Mouse (Mus musculus): ENCODE measurements around the gene Zfp993. TPM values are rescaled to one million over a fixed set of nuclear protein-coding genes. Genes with fewer than 3 reads are reported as not detected.
"Not testable (repeated sequence)": the region's sequence is repeated elsewhere in the genome, so short reads cannot be mapped to it uniquely, and the experiment has no call there.

Gene Zfp993
- polyA plus RNA-seq (2015; fragmentation: Nextera tagmentation; extraction: Ambion mirVana): 1.8 and 4.7 TPM in 2 replicates

DNA sequence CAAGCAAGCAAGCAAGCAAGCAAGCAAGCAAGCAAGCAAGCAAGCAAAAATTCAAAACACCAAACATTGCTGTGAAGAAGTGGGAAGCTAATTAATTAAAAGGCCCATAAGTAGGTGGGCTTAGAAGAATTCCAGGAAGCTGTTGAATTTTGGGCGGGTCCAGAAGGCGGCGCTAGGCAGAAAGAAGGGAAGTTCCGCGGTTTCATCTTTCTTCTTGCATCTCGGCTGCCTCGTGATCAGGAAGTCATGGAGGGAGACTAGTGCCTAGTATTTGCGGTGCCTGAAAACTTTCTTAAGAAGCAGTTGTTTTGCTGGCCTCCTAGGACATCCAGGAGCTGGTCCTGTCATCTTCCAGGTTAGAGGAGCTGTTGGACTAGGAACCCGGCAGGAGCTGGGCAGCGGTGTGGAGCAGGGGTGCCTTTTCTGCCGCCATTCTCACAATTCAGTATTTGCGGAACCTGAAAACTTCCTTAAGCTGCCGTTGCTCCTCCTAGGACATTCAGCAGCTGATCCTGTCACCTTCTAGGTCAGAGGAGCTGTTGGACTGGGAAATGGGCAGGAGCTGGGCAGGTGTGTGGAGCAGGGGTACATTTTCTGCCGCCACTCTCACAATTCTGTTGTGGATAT lies at the start of gene Zfp993:
TSS of gene Zfp993 (plus strand) at position 188 of the 627 bp plus-strand sequence.
- not testable (repeated sequence) for H3K4me3 ChIP-seq (replicated peaks; ENCODE audit: low read length); H3K9ac ChIP-seq (ENCODE audit: low read length); H3K27ac ChIP-seq (ENCODE audit: low read length); H3K9me3 ChIP-seq (replicated peaks; ENCODE audit: control insufficient read depth, low read length); H3K4me1 ChIP-seq (ENCODE audit: control insufficient read depth, insufficient read depth, low read length); ATAC-seq (ENCODE audit: insufficient read depth, low FRiP score); H3K36me3 ChIP-seq (ENCODE audit: control insufficient read depth, insufficient read depth, low read length); H3K4me2 ChIP-seq (ENCODE audit: low read depth, low read length); H3K27me3 ChIP-seq (ENCODE audit: control insufficient read depth, insufficient read depth, low read length)
- WGBS: no CpG with 5 or more reads among the region's 14 CpGs

DNA sequence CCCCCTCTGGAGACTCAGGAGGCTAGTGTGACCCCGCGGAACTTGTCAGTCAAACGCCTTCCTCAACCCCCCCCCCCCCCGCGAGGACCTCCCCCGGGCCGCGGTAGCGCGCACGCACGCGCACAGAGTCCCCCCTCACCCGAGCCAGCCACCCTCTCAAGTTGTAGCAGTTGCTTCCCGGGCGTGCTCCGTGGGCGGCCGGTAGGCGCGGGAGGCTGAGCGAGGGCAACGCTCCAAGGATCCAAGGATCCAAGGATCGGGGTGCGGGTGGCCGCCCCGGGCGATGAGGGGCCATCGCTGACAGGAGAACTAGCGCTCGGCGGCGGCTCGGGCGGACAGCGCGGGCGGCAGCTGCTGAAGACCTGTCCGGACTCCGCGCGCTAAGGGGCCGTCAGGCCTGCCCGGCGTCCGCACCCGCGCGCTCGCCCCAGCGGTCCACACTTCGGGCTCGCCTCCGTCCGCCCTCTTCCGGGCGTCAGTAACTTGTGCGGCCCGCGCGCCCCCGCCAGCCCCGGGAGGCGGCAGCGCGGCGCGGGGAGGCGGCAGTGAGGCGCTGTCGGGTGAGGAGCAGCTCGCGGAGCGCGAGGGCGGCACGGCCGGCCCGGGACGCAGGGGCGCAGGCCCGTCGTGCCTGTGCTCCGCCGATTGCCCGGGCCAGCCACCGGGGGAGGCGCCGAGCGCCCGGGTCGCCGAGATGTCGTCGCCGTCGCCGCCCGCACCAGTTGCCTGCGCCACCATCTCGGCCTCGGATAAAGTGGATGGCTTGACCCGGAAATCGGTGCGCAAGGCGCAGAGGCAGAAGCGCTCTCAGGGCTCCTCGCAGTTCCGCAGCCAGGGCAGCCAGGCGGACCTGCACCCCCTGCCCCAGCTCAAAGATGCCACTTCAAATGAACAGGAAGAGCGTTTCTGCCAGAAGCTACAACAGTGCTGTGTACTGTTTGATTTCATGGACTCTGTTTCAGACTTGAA lies 30.6 kb upstream of the Zfp993 start:
- not testable (repeated sequence) for H3K4me3 ChIP-seq (replicated peaks; ENCODE audit: low read length); H3K27ac ChIP-seq (ENCODE audit: low read length); H3K27me3 ChIP-seq (ENCODE audit: control insufficient read depth, insufficient read depth, low read length); H3K4me1 ChIP-seq (ENCODE audit: control insufficient read depth, insufficient read depth, low read length); H3K36me3 ChIP-seq (ENCODE audit: control insufficient read depth, insufficient read depth, low read length); H3K9ac ChIP-seq (ENCODE audit: low read length); H3K4me2 ChIP-seq (ENCODE audit: low read depth, low read length); H3K9me3 ChIP-seq (replicated peaks; ENCODE audit: control insufficient read depth, low read length)
- peak; percentile 74 for ATAC-seq (ENCODE audit: insufficient read depth, low FRiP score)
- 2% methylated on average over 9 of the region's 111 CpGs for WGBS

GRCm38 (mm10) chr4:146603578-146604399 lies 7.0 kb upstream of the Zfp993 start:
- not testable (repeated sequence) for H3K4me1 ChIP-seq (ENCODE audit: control insufficient read depth, insufficient read depth, low read length); H3K27me3 ChIP-seq (ENCODE audit: control insufficient read depth, insufficient read depth, low read length); H3K9me3 ChIP-seq (replicated peaks; ENCODE audit: control insufficient read depth, low read length); H3K9ac ChIP-seq (ENCODE audit: low read length); H3K36me3 ChIP-seq (ENCODE audit: control insufficient read depth, insufficient read depth, low read length); H3K27ac ChIP-seq (ENCODE audit: low read length)
- ATAC-seq (ENCODE audit: insufficient read depth, low FRiP score): peak; percentile 79
- 3% methylated on average over 21 of the region's 53 CpGs for WGBS
- H3K4me3 ChIP-seq (replicated peaks; ENCODE audit: low read length): peak overlapping the region; percentile 29
- peak overlapping the region; percentile 34; the same call in 1 of the 2 replicates for H3K4me2 ChIP-seq (ENCODE audit: low read depth, low read length)

DNA sequence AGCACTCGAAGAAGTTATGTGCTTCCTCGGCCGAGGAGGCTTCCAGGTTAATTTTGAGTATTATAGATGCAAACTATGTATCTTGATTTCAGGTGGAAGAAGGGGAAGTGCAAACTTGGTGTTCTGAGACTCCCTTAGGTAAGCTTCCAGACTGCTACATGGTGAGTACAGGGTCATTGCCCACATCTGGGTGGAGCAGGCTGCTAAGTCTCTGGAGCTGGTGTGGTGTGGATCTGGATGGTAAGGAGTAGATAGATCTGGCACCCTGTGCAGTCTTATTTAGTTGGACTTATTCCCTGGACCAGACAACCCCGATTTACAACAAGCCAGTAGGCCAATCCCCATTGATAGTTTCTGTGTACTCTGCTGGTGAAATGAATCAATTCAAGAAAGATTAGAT lies 33.6 kb downstream of the Zfp993 start:
- WGBS: no CpG with 5 or more reads among the region's 4 CpGs
- not testable (repeated sequence) for H3K9me3 ChIP-seq (replicated peaks; ENCODE audit: control insufficient read depth, low read length); H3K4me3 ChIP-seq (replicated peaks; ENCODE audit: low read length); H3K36me3 ChIP-seq (ENCODE audit: control insufficient read depth, insufficient read depth, low read length); H3K4me2 ChIP-seq (ENCODE audit: low read depth, low read length); H3K4me1 ChIP-seq (ENCODE audit: control insufficient read depth, insufficient read depth, low read length); H3K9ac ChIP-seq (ENCODE audit: low read length); ATAC-seq (ENCODE audit: insufficient read depth, low FRiP score); H3K27ac ChIP-seq (ENCODE audit: low read length); H3K27me3 ChIP-seq (ENCODE audit: control insufficient read depth, insufficient read depth, low read length)

DNA sequence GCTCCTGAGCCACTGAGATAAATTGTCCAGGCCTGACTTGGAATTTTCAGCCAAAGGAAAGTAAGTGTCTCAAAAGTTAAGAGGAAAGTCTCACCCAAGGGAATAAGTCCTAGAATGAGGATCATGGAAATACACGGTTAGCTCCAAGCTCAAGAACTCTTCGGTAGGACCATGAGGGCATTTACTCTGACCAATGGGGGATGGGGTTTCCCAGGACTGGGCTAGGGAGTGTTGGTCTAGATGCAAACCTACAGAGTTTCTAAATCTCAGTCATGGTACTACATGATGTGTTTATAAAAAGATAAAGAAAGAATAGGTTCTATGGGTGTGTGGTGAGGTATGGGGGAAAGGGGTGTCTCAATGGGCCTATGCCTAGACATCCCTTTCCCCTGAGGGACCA lies 38.9 kb downstream of the Zfp993 start:
- H3K4me3 ChIP-seq (replicated peaks; ENCODE audit: low read length); H3K4me1 ChIP-seq (ENCODE audit: control insufficient read depth, insufficient read depth, low read length); H3K36me3 ChIP-seq (ENCODE audit: control insufficient read depth, insufficient read depth, low read length); H3K9ac ChIP-seq (ENCODE audit: low read length); H3K4me2 ChIP-seq (ENCODE audit: low read depth, low read length); H3K27me3 ChIP-seq (ENCODE audit: control insufficient read depth, insufficient read depth, low read length); H3K9me3 ChIP-seq (replicated peaks; ENCODE audit: control insufficient read depth, low read length); H3K27ac ChIP-seq (ENCODE audit: low read length): not testable (repeated sequence)
- ATAC-seq (ENCODE audit: insufficient read depth, low FRiP score): peak; percentile 50; the same call in 1 of the 2 replicates
- WGBS: no CpG with 5 or more reads among the region's 2 CpGs

- peak; percentile 59 for ATAC-seq (ENCODE audit: insufficient read depth, low FRiP score)
- 92% methylated on average over 1 of the region's 4 CpGs for WGBS
These were observed 39.4 kb downstream of the Zfp993 start for GRCm38 (mm10) chr4:146650115-146650514.

DNA sequence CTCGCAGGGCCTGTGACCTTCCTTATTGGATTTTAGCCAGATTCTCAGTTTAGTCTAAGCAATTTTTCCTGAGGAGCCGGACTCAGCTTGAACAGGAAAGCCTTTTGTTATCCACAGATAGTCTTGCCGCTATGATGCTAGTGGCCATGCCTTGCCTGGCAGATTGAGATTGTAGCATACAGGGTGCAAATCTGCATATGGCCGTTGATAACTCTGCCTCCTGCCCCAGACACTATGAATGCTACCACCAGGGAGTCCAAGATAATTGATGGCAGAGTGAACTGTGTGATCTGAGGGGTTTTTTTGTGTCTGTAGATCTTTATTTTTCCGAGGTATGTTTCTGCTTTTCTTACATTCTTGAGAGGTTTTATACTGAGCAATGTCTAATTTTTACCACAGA lies 39.9 kb downstream of the Zfp993 start:
- not testable (repeated sequence) for H3K27ac ChIP-seq (ENCODE audit: low read length); H3K27me3 ChIP-seq (ENCODE audit: control insufficient read depth, insufficient read depth, low read length); H3K4me2 ChIP-seq (ENCODE audit: low read depth, low read length); H3K4me1 ChIP-seq (ENCODE audit: control insufficient read depth, insufficient read depth, low read length); H3K36me3 ChIP-seq (ENCODE audit: control insufficient read depth, insufficient read depth, low read length); H3K9me3 ChIP-seq (replicated peaks; ENCODE audit: control insufficient read depth, low read length); H3K4me3 ChIP-seq (replicated peaks; ENCODE audit: low read length); H3K9ac ChIP-seq (ENCODE audit: low read length)
- peak; percentile 27; the same call in 1 of the 2 replicates for ATAC-seq (ENCODE audit: insufficient read depth, low FRiP score)
- 95% methylated on average over 1 of the region's 5 CpGs for WGBS

More at GRCm38 (mm10) chr4:146650115-146650514, 39.4 kb downstream of the Zfp993 start:
- not testable (repeated sequence) for H3K9me3 ChIP-seq (replicated peaks; ENCODE audit: control insufficient read depth, low read length); H3K4me2 ChIP-seq (ENCODE audit: low read depth, low read length); H3K36me3 ChIP-seq (ENCODE audit: control insufficient read depth, insufficient read depth, low read length); H3K4me1 ChIP-seq (ENCODE audit: control insufficient read depth, insufficient read depth, low read length); H3K4me3 ChIP-seq (replicated peaks; ENCODE audit: low read length); H3K9ac ChIP-seq (ENCODE audit: low read length); H3K27me3 ChIP-seq (ENCODE audit: control insufficient read depth, insufficient read depth, low read length); H3K27ac ChIP-seq (ENCODE audit: low read length)
